Mouse (Mus musculus) embryo, embryonic 11 days (tissue): ENCODE measurements at regions not wholly inside any gene's neighbourhood (a gene's known extent, or its start where the extent isn't known, plus 50 kb on each side); places are given as distances from the start of the nearest gene placed in this dataset.
A peak's percentile ranks its signal among the peaks of the same experiment; 100 is the strongest.

Source experiments
- DNase-seq: peaks from one replicate; pipeline ENCODE4 v3.0.0-alpha.2; 2015

GRCm38 (mm10) chr13:90371415-90372150 is 282.2 kb upstream of the Xrcc4 start:
- no peak for DNase-seq

- no peak for DNase-seq
Observed at GRCm38 (mm10) chr13:90370746-90371414, 281.5 kb upstream of the Xrcc4 start.

- DNase-seq = no peak
Observed at GRCm38 (mm10) chr13:90364518-90365027, 275.2 kb upstream of the Xrcc4 start.

- no peak for DNase-seq
Observed at GRCm38 (mm10) chr13:90359861-90360601, 270.6 kb upstream of the Xrcc4 start.

- no peak for DNase-seq
Observed at GRCm38 (mm10) chr13:90358149-90358548, 268.7 kb upstream of the Xrcc4 start.

- no peak for DNase-seq
Observed at GRCm38 (mm10) chr13:90355602-90356001, 266.2 kb upstream of the Xrcc4 start.

- no peak for DNase-seq
Observed at GRCm38 (mm10) chr13:90342823-90343222, 253.4 kb upstream of the Xrcc4 start.

- no peak for DNase-seq
Observed at GRCm38 (mm10) chr13:90341597-90342212, 252.3 kb upstream of the Xrcc4 start.

- no peak for DNase-seq
Observed at GRCm38 (mm10) chr13:90340647-90341160, 251.3 kb upstream of the Xrcc4 start.

- no peak for DNase-seq
Observed at GRCm38 (mm10) chr13:90337591-90337990, 248.2 kb upstream of the Xrcc4 start.

- no peak for DNase-seq
Observed at GRCm38 (mm10) chr13:90335741-90336037, 246.3 kb upstream of the Xrcc4 start.

- DNase-seq = no peak
Observed at GRCm38 (mm10) chr13:90334934-90335740, 245.7 kb upstream of the Xrcc4 start.

GRCm38 (mm10) chr13:90334286-90334685 is 244.9 kb upstream of the Xrcc4 start:
- DNase-seq = no peak

GRCm38 (mm10) chr13:90325226-90325625 is 235.8 kb upstream of the Xrcc4 start:
- DNase-seq = no peak

GRCm38 (mm10) chr13:90313209-90313978 is 224.0 kb upstream of the Xrcc4 start:
- no peak for DNase-seq

GRCm38 (mm10) chr13:90310482-90310881 is 221.1 kb upstream of the Xrcc4 start:
- DNase-seq = no peak

GRCm38 (mm10) chr13:90300481-90300880 is 211.1 kb upstream of the Xrcc4 start:
- DNase-seq = no peak

- no peak for DNase-seq
Observed at GRCm38 (mm10) chr13:90294648-90295007, 205.2 kb upstream of the Xrcc4 start.

- DNase-seq = peak; percentile 42
Observed at GRCm38 (mm10) chr13:90293697-90294647, 204.6 kb upstream of the Xrcc4 start.

GRCm38 (mm10) chr13:90292905-90293304 is 203.5 kb upstream of the Xrcc4 start:
- peak; percentile 12 for DNase-seq
